Mouse (Mus musculus): ENCODE results near the gene Hs6st2. TPM values are rescaled to one million over a fixed set of nuclear protein-coding genes. Genes with fewer than 3 reads are reported as not detected.
A peak's percentile ranks its signal among the peaks of the same experiment; 100 is the strongest.

Hs6st2 gene
- polyA plus RNA-seq, 1 experiment from 2014 or later, result 33.0 TPM

DNA sequence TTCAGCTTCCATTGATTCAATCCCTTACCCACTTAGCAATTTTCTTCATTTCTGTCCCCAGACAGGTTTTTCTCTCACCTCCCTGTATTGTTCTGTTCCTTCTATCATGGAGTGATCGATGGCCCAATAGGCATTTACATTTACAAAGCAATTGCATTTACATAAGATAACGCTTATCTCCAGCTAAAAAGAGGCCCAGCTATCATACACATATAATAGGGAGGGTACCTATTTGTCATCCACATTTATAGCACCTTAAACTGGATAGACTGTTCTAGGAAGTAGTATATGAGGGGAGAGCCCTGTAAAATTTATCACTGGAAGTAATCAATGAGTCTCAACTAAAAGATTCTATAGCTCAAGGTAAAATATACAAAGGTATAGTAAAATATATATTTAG, 271.4 kb downstream of the Hs6st2 start:
- H3K9me3 ChIP-seq, result no peaks in the 10 kb centered on the region
- no peak overlapping the region for H3K27ac ChIP-seq
- no peak overlapping the region for H3K4me3 ChIP-seq
- no peaks in the 10 kb centered on the region for H3K4me1 ChIP-seq
- 76% methylated on average over 2 of the region's 2 CpGs for WGBS
- no peaks in the 10 kb centered on the region for H3K36me3 ChIP-seq
- H3K27me3 ChIP-seq (ENCODE audit: insufficient read depth, poor library complexity, severe bottlenecking), result no peaks in the 10 kb centered on the region; the same call in 1 of the 2 replicates
- DNase-seq (ENCODE audit: low spot score), result no peak

DNA sequence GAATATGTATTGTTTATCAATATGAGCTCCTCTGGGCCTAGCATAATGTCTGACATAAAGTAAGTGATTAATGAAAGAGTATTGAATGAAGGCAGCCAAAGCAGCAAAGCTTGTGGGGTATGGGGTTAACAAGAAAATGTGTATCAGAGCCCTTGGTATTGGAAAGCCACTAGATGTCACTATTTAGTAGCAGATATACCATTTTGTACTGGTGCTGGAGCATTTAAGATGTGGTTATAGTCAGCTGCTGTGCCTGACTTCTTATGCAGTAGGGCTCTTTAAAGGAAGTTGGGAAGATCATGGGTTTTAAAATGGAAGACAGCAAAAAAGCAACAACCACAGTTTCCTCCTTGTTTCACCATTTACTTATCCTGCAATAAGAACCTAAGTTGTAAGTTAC, 284.2 kb downstream of the Hs6st2 start:
- H3K27ac ChIP-seq, result no peak overlapping the region
- H3K9me3 ChIP-seq, result no peaks in the 10 kb centered on the region
- no peaks in the 10 kb centered on the region for H3K4me1 ChIP-seq
- no peaks in the 10 kb centered on the region for H3K36me3 ChIP-seq
- no peak overlapping the region for H3K4me3 ChIP-seq
- DNase-seq (ENCODE audit: low spot score), result no peak
- no peaks in the 10 kb centered on the region for H3K27me3 ChIP-seq (ENCODE audit: insufficient read depth, poor library complexity, severe bottlenecking)

DNA sequence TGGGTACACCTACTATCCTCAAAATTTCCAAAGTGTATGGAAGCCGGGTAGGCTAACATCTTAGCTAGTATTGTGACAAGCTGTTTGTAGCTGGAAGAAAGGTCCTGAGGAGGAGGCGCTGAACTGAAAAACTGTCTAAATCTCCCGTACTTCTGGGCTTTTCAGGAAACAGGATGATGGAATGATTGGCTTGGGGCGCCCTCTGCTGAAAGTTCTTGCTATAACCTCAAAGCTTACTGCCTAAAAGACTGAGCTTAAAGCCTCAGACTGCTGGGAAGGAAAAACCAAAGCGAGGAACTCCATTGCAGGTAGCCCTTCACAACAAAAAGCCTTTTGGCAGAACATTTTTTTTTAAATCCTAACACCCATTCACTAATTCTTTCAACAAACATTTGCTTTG, 307.0 kb downstream of the Hs6st2 start:
- DNase-seq (ENCODE audit: low spot score), result peak; percentile 75
- H3K4me1 ChIP-seq, result no peaks in the 10 kb centered on the region
- no peaks in the 10 kb centered on the region for H3K27me3 ChIP-seq (ENCODE audit: insufficient read depth, poor library complexity, severe bottlenecking)
- no peak overlapping the region for H3K4me3 ChIP-seq
- H3K36me3 ChIP-seq, result no peaks in the 10 kb centered on the region
- WGBS, result 19% methylated on average over 5 of the region's 5 CpGs
- H3K27ac ChIP-seq, result no peak overlapping the region
- H3K9me3 ChIP-seq, result no peaks in the 10 kb centered on the region

DNA sequence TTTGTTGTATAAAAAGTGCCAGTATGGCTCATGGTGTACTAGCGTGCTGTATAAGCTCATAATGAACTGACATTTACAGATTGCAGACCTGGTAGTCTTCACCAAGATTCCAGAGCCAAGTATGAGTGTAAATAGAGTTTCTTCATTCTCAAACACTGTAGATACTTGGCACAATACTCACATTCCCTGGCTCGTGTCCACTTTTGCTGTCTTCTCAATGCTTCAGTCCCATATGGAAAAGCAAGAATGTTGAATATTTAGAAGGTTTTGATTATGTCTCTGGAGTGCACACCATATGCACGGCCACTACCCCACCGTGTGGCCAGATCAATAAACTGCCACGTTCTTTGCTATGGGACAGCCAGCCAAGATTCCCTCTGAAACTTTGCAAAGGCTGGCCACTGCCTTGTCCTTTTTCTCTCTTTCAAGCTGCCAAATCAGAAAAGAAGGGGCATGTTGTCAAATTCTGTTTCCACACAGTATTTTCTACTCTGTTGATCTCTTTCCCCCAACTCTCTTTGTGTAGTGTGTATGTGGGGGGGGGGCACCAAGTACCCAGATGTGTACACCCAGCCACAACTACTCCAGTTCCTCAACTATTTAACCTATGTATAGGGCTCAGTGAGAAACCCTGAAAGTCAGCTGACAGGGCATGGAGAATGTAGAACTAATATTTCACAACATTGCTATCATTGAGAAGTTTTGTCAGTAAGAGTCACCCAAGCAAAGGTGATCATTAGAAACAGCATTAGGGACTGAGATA, 309.0 kb downstream of the Hs6st2 start:
- no peak for DNase-seq (ENCODE audit: low spot score)
- WGBS, result 38% methylated on average over 5 of the region's 5 CpGs
- no peaks in the 10 kb centered on the region for H3K36me3 ChIP-seq
- H3K9me3 ChIP-seq, result no peaks in the 10 kb centered on the region
- no peak overlapping the region for H3K4me3 ChIP-seq
- no peaks in the 10 kb centered on the region for H3K4me1 ChIP-seq
- H3K27ac ChIP-seq, result no peak overlapping the region
- H3K27me3 ChIP-seq (ENCODE audit: insufficient read depth, poor library complexity, severe bottlenecking), result no peaks in the 10 kb centered on the region

DNA sequence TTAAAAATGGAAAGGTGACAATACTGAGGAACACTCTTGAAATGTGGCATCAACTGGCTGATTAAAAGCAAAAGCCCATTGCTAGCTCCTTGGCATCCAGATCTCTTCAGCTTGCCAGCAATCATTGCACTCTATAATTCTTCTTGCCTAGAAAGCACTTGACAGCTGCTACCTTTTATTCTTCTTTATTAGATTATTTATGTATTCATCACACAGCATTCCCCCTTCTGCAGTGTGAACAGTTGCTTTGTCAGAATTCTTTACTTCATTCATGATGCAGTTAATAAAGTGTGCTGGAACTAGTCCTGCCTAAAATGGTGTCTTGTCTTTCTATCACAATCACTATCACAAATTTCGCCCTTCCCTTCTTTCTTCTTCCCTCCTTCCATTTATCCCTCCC, 332.0 kb downstream of the Hs6st2 start:
- WGBS, result 79% methylated on average over 1 of the region's 1 CpGs
- no peaks in the 10 kb centered on the region for H3K27me3 ChIP-seq (ENCODE audit: insufficient read depth, poor library complexity, severe bottlenecking)

DNA sequence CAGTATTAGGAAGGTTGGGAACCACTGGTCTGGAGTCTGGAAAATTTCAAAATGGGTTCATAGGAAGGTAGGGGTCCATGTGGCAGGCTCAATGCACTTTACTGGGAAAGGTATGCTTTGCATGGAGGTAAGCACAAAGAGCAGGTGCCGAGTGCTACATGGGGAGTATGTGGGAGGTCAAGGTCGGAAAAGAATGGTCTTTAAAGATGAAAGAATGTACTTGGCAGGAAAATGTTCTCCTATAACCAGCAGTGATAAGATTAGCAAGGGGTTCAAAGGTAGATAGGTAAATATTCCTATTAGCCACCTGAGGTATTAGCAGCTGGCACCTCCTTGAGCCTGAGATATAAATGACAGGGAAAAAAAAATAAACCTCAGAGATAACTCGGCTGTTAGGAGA, 338.1 kb downstream of the Hs6st2 start:
- no peak for DNase-seq (ENCODE audit: low spot score)
- Histone ChIP-seq H3K27ac (no peak overlapping the region), H3K4me3 (no peak overlapping the region), H3K36me3 (no peaks in the 10 kb centered on the region), H3K9me3 (no peaks in the 10 kb centered on the region), H3K27me3 (ENCODE audit: insufficient read depth, poor library complexity, severe bottlenecking) (no peaks in the 10 kb centered on the region), H3K4me1 (no peaks in the 10 kb centered on the region)
- WGBS, result 62% methylated on average over 3 of the region's 3 CpGs

More for the DNA sequence above, 332.0 kb downstream of the Hs6st2 start:
- Histone ChIP-seq H3K27ac (no peak overlapping the region), H3K9me3 (no peaks in the 10 kb centered on the region), H3K4me1 (no peaks in the 10 kb centered on the region), H3K4me3 (no peak overlapping the region), H3K36me3 (no peaks in the 10 kb centered on the region)
- DNase-seq (ENCODE audit: low spot score), result no peak

Other genes starting within 250 kb of the Hs6st2 start
- 0.04 TPM in 1 of 2 replicates, not detected in the other for gene Usp26, start 119.4 kb upstream of the Hs6st2 start, polyA plus RNA-seq (2016; fragmentation: Nextera tagmentation; extraction: Ambion mirVana)

Measured in heart, embryonic 10.5 days (tissue).